Mouse (Mus musculus): Measurements from ENCODE around the gene Fam19a3.

GRCm38 (mm10) chr3:104729270-104729839 lies 52.3 kb downstream of the Fam19a3 start:
- TF ChIP-seq MXI1 (IDR thresholded peaks at IDR 0.05; ENCODE audit: low read depth, low read length), result no peak
- no peak for TF ChIP-seq CTCF (conservative IDR thresholded peaks at IDR 0.05 in 1 of 2, IDR thresholded peaks at IDR 0.05 in 1 of 2; ENCODE audit: low read depth in 2 of 2, low read length in 2 of 2)
- no peak for TF ChIP-seq ZKSCAN1 (IDR thresholded peaks at IDR 0.05; ENCODE audit: borderline replicate concordance, low read depth, low read length)
- no peak for TF ChIP-seq KAT2A (IDR thresholded peaks at IDR 0.05; ENCODE audit: insufficient replicate concordance, low read length)
- TF ChIP-seq GABPA (IDR thresholded peaks at IDR 0.05; ENCODE audit: insufficient replicate concordance, low read depth, low read length), result no peak
- TF ChIP-seq ETS1 (conservative IDR thresholded peaks at IDR 0.05; ENCODE audit: low read depth, low read length), result no peak
- no peak for TF ChIP-seq USF1 (IDR thresholded peaks at IDR 0.05; ENCODE audit: low read depth, low read length)
- no peak for TF ChIP-seq POLR2A (IDR thresholded peaks at IDR 0.05; ENCODE audit: low read depth, low read length)
- TF ChIP-seq RAD21 (IDR thresholded peaks at IDR 0.05; ENCODE audit: low read depth, low read length), result no peak
- no peak for TF ChIP-seq USF2 (conservative IDR thresholded peaks at IDR 0.05; ENCODE audit: low read depth, low read length)
- TF ChIP-seq ZNF384 (IDR thresholded peaks at IDR 0.05; ENCODE audit: low read depth, low read length), result no peak
- no peak for TF ChIP-seq E2F4 (IDR thresholded peaks at IDR 0.05; ENCODE audit: insufficient replicate concordance, low read depth, low read length)
- TF ChIP-seq ZC3H11A (IDR thresholded peaks at IDR 0.05; ENCODE audit: low read depth, low read length), result no peak
